Mouse (Mus musculus) large intestine, adult 2 months (tissue): ENCODE measurements around the gene Ak1. TPM values are rescaled to one million over a fixed set of nuclear protein-coding genes. Genes with fewer than 3 reads are reported as not detected.

Source experiments
- DNase-seq: peaks from one replicate; pipeline ENCODE4 v3.0.0-alpha.2; 2012; ENCODE audit warnings: low read depth, low spot score
- WGBS: fragments of 180-500 bp; shearing (Covaris S2); methylation state at CpG from one replicate; pipeline ENCODE4 v1.1.7; 2018; 5-methylcytosine and 5-hydroxymethylcytosine counted together
- polyA plus RNA-seq: library from polyadenylated mRNA; depleted of rRNA; stranded (reverse); fragments of >200 nt; gene quantifications from 2 replicates; pipeline ENCODE4 v1.2.3, GENCODE M21; 2012

Gene Ak1
- polyA plus RNA-seq, 1 experiment: 9.1 TPM

GRCm38 (mm10) chr2:32598506-32598905 is 23.1 kb upstream of the Ak1 start:
- DNase-seq: no peak
- WGBS: 54% methylated on average over 8 of the region's 8 CpGs

- 37% methylated on average over 3 of the region's 3 CpGs for WGBS
- no peak for DNase-seq
Observed at GRCm38 (mm10) chr2:32599409-32599808, 22.1 kb upstream of the Ak1 start, which contains the start of gene St6galnac6. St6galnac6 (plus strand) TSS chr2:32599709.

GRCm38 (mm10) chr2:32601417-32602065 is 20.0 kb upstream of the Ak1 start:
- 20% methylated on average over 8 of the region's 8 CpGs for WGBS
- DNase-seq: no peak

GRCm38 (mm10) chr2:32602600-32603054 is 18.9 kb upstream of the Ak1 start:
- DNase-seq: no peak
- 1% methylated on average over 11 of the region's 11 CpGs for WGBS

GRCm38 (mm10) chr2:32604631-32605030 is 16.9 kb upstream of the Ak1 start:
- 54% methylated on average over 10 of the region's 10 CpGs for WGBS

GRCm38 (mm10) chr2:32606161-32607142 is 15.1 kb upstream of the Ak1 start:
- 16% methylated on average over 48 of the region's 55 CpGs for WGBS
- no peak for DNase-seq

More at GRCm38 (mm10) chr2:32604631-32605030, 16.9 kb upstream of the Ak1 start:
- DNase-seq: no peak

GRCm38 (mm10) chr2:32607262-32607947 is 14.2 kb upstream of the Ak1 start:
- no peak for DNase-seq
- 12% methylated on average over 34 of the region's 34 CpGs for WGBS

- DNase-seq: no peak
- WGBS: 21% methylated on average over 25 of the region's 25 CpGs
Observed at GRCm38 (mm10) chr2:32608141-32608777, 13.3 kb upstream of the Ak1 start.

- no peak for DNase-seq
- WGBS: 60% methylated on average over 18 of the region's 18 CpGs
Observed at GRCm38 (mm10) chr2:32608778-32609435, 12.7 kb upstream of the Ak1 start.

- WGBS: 23% methylated on average over 23 of the region's 23 CpGs
- DNase-seq: no peak
Observed at GRCm38 (mm10) chr2:32610610-32611229, 10.8 kb upstream of the Ak1 start.

GRCm38 (mm10) chr2:32612274-32612673 is 9.3 kb upstream of the Ak1 start:
- DNase-seq: no peak
- 79% methylated on average over 26 of the region's 26 CpGs for WGBS

GRCm38 (mm10) chr2:32617109-32617508 is 4.4 kb upstream of the Ak1 start:
- whole genome bisulfite sequencing: 97% methylated on average over 1 of the region's 1 CpGs
- no peak for DNase-seq

GRCm38 (mm10) chr2:32617601-32618000 is 4.0 kb upstream of the Ak1 start:
- no peak for DNase-seq
- WGBS: 90% methylated on average over 4 of the region's 4 CpGs

- no peak for DNase-seq
- 76% methylated on average over 9 of the region's 9 CpGs for WGBS
Observed at GRCm38 (mm10) chr2:32618051-32618450, 3.5 kb upstream of the Ak1 start.

GRCm38 (mm10) chr2:32620682-32621516 is 659 bp upstream of the Ak1 start:
- 56% methylated on average over 4 of the region's 4 CpGs for WGBS
- no peak for DNase-seq

- WGBS: 81% methylated on average over 5 of the region's 5 CpGs
- DNase-seq: no peak
Observed at GRCm38 (mm10) chr2:32624111-32624748, 2.7 kb downstream of the Ak1 start.

GRCm38 (mm10) chr2:32625212-32625872 is 3.8 kb downstream of the Ak1 start:
- DNase-seq: no peak
- WGBS: 6% methylated on average over 13 of the region's 13 CpGs
